Mouse (Mus musculus) heart, adult 2 months (tissue): ENCODE measurements around the gene Ptpn13. TPM values are rescaled to one million over a fixed set of nuclear protein-coding genes. Genes with fewer than 3 reads are reported as not detected.

Source experiments
- DNase-seq, 2 experiments: peaks; one replicate each; pipeline ENCODE4 v3.0.0; 2021
- H3K27ac ChIP-seq: fragments of 200-600 bp; 2 replicates; pipeline ENCODE4 v1.8.1; 2022
- H3K27me3 ChIP-seq: fragments of 200-500 bp; 2 replicates; pipeline ENCODE4 v1.6.1; 2012; ENCODE audit warnings: mild to moderate bottlenecking, low read length, inconsistent platforms, mixed read lengths; ENCODE audit not compliant: control insufficient read depth, insufficient read depth
- H3K36me3 ChIP-seq: fragments of 200-500 bp; 2 replicates; pipeline ENCODE4 v1.6.1; 2012; ENCODE audit warnings: low read length, inconsistent platforms; ENCODE audit not compliant: control insufficient read depth, insufficient read depth
- H3K4me1 ChIP-seq: fragments of 200-500 bp; 2 replicates; pipeline ENCODE4 v1.6.1; 2011; ENCODE audit warnings: low read length; ENCODE audit not compliant: control insufficient read depth, insufficient read depth
- H3K4me3 ChIP-seq: fragments of 200-600 bp; 2 replicates; pipeline ENCODE4 v1.8.1; 2022
- H3K79me2 ChIP-seq: fragments of 200-500 bp; replicated peaks from 2 replicates; pipeline ENCODE4 v1.6.1; 2012; ENCODE audit warnings: mild to moderate bottlenecking, inconsistent platforms, low read length, moderate library complexity, mixed read lengths; ENCODE audit not compliant: control insufficient read depth, insufficient read depth
- H3K9ac ChIP-seq: fragments of 200-500 bp; 2 replicates; pipeline ENCODE4 v1.6.1; 2012; ENCODE audit warnings: low read depth, mild to moderate bottlenecking, control low read depth, inconsistent platforms, low read length, mixed read lengths
- CTCF ChIP-seq: fragments of 200-600 bp; IDR thresholded peaks from 2 replicates; pipeline ENCODE4 v1.8.1; 2022; ENCODE audit warnings: antibody characterized with exemption, mild to moderate bottlenecking, moderate library complexity
- EP300 ChIP-seq: fragments of 200-500 bp; IDR thresholded peaks from 2 replicates; pipeline ENCODE4 v1.6.1; 2011; ENCODE audit warnings: low read depth, low read length, control low read depth; ENCODE audit not compliant: insufficient read depth
- POLR2A ChIP-seq: fragments of 200-500 bp; IDR thresholded peaks from 2 replicates; pipeline ENCODE4 v1.6.1; 2011; ENCODE audit warnings: mild to moderate bottlenecking, low read depth, low read length, control low read depth; ENCODE audit not compliant: insufficient read depth
- WGBS: fragments of 180-500 bp; shearing (Covaris S2); methylation state at CpG from one replicate; pipeline ENCODE4 v1.1.7; 2018; 5-methylcytosine and 5-hydroxymethylcytosine counted together
- intact Hi-C: fragments of 180-260 bp; cut with DNase I; formaldehyde crosslinking; loops from one replicate; pipeline ENCODE4 v1.15.1; 2025
- polyA plus RNA-seq: library from polyadenylated mRNA; depleted of rRNA; stranded (reverse); fragments of >200 nt; gene quantifications from 2 replicates; pipeline ENCODE4 v1.2.3, GENCODE M21; 2012
- total RNA-seq, 2 experiments: library from RNA; stranded (reverse); gene quantifications; 2 replicates each; pipeline ENCODE4 v1.2.3; 2021

The Ptpn13 gene
- total and polyA plus RNA-seq, 3 experiments = 2.1 to 5.8 (median 5.3) TPM

DNA sequence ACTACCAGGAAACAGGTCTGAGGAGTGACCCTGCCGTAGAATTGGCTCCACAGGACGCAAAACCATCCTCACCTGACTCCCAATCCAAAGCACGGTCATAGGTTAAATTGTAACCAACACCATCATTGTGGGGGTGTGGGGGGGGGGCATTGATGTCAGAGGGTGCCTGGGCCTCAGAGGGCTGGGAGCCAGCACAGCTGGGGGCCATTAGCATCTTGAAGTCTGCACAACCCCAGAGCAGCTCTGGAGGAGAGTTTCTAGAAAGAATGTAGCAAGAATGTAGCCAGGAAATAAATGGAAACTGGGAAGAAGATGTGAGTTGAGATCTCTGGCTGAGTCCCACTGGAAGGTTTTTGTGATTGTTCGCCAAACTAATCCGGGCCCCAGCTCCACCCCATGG lies 173.9 kb downstream of the Ptpn13 start:
- no peaks in the 10 kb centered on the region for H3K36me3 ChIP-seq
- intact Hi-C loops = loop anchor here (5.0 kb wide), 1 partner anchor 58 kb away; the partner anchor contains the start of gene 1700016H13Rik
- WGBS = 80% methylated on average over 5 of the region's 5 CpGs
- no peak for TF ChIP-seq CTCF
- no peaks in the 10 kb centered on the region for H3K27me3 ChIP-seq
- no peak overlapping the region for H3K4me3 ChIP-seq
- no peak overlapping the region for H3K9ac ChIP-seq
- no peaks in the 10 kb centered on the region for H3K4me1 ChIP-seq
- DNase-seq = no peak
- no peak overlapping the region for H3K27ac ChIP-seq
- no peaks in the 10 kb centered on the region for H3K79me2 ChIP-seq

GRCm38 (mm10) chr5:103603115-103603893 lies 178.3 kb downstream of the Ptpn13 start:
- Histone ChIP-seq H3K27ac (no peak overlapping the region), H3K27me3 (no peaks in the 10 kb centered on the region), H3K4me3 (no peak overlapping the region), H3K79me2 (no peaks in the 10 kb centered on the region), H3K9ac (no peak overlapping the region), H3K4me1 (no peaks in the 10 kb centered on the region), H3K36me3 (no peaks in the 10 kb centered on the region)
- WGBS = 69% methylated on average over 11 of the region's 11 CpGs
- intact Hi-C loops = no loop called here
- DNase-seq = no peak
- TF ChIP-seq CTCF (no peak), POLR2A (no peak), EP300 (no peak)

DNA sequence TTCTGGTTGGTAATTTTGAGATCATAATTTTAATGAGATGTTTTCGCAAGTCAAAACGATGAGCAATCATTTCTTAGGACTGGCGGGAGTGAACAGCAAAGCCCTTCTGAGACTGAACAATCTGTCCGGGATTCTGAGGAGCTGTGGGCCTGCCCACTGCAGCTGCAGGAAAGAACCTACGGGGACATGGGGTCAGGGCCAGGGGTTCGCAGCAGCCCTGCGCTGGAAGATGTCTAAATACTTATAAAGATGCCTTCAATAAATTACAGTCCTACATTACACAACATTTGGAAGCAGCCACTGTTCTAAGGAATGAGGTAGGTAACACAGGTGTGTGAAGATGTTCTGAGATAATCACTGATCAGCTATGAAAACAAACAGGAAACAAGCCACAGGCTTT lies 180.7 kb downstream of the Ptpn13 start:
- TF ChIP-seq CTCF (no peak), POLR2A (no peak), EP300 (no peak)
- H3K4me3 ChIP-seq = no peak overlapping the region
- 86% methylated on average over 7 of the region's 7 CpGs for WGBS
- H3K9ac ChIP-seq = no peak overlapping the region
- intact Hi-C loops = no loop called here
- H3K4me1 ChIP-seq = no peaks in the 10 kb centered on the region
- no peaks in the 10 kb centered on the region for H3K79me2 ChIP-seq
- H3K36me3 ChIP-seq = no peaks in the 10 kb centered on the region
- H3K27me3 ChIP-seq = no peaks in the 10 kb centered on the region
- no peak for DNase-seq
- no peak overlapping the region for H3K27ac ChIP-seq

GRCm38 (mm10) chr5:103610148-103610547 lies 185.2 kb downstream of the Ptpn13 start:
- intact Hi-C loops = no loop called here
- 73% methylated on average over 5 of the region's 5 CpGs for WGBS
- Histone ChIP-seq H3K4me3 (no peak overlapping the region), H3K27ac (no peak overlapping the region), H3K36me3 (no peaks in the 10 kb centered on the region), H3K27me3 (no peaks in the 10 kb centered on the region), H3K9ac (no peak overlapping the region), H3K79me2 (no peaks in the 10 kb centered on the region), H3K4me1 (no peaks in the 10 kb centered on the region)
- DNase-seq = no peak
- TF ChIP-seq EP300 (no peak), POLR2A (no peak), CTCF (no peak)

GRCm38 (mm10) chr5:103610856-103611472 lies 186.0 kb downstream of the Ptpn13 start:
- intact Hi-C loops = no loop called here
- WGBS = 83% methylated on average over 10 of the region's 10 CpGs
- TF ChIP-seq EP300 = no peak
- TF ChIP-seq CTCF = no peak
- TF ChIP-seq POLR2A = no peak

GRCm38 (mm10) chr5:103612316-103612715 lies 187.3 kb downstream of the Ptpn13 start:
- no peak for TF ChIP-seq POLR2A
- peak; percentile 38 for TF ChIP-seq CTCF
- TF ChIP-seq EP300 = no peak
- Histone ChIP-seq H3K4me3 (no peak overlapping the region), H3K27ac (no peak overlapping the region), H3K79me2 (no peaks in the 10 kb centered on the region), H3K27me3 (no peaks in the 10 kb centered on the region), H3K9ac (no peak overlapping the region), H3K36me3 (no peaks in the 10 kb centered on the region), H3K4me1 (peaks cover 2% of the 10 kb centered on the region)
- 79% methylated on average over 7 of the region's 7 CpGs for WGBS
- intact Hi-C loops = no loop called here
- DNase-seq = no peak

More at GRCm38 (mm10) chr5:103610856-103611472, 186.0 kb downstream of the Ptpn13 start:
- Histone ChIP-seq H3K4me1 (peaks cover 2% of the 10 kb centered on the region), H3K9ac (no peak overlapping the region), H3K79me2 (no peaks in the 10 kb centered on the region), H3K36me3 (no peaks in the 10 kb centered on the region), H3K27ac (no peak overlapping the region), H3K27me3 (no peaks in the 10 kb centered on the region), H3K4me3 (no peak overlapping the region)
- DNase-seq = no peak
